9 mouse cellular contexts compared by ENCODE assay signal in genomic region chr6:32590979-32591758, GRCm38 (mm10). TPM values are rescaled to one million over a fixed set of nuclear protein-coding genes. Genes with fewer than 3 reads are reported as not detected.
DNase-seq lines count a peak whose midpoint lies in the region; ATAC-seq and TF ChIP-seq lines count a peak whose summit lies in the region.
"Had no signal": no experiment of that assay in that cellular context is flagged by ENCODE, and none has a peak within 500 bp of the region (broad histone marks: within the 10 kb centered on the region; RNA-seq: fewer than 3 reads in every experiment).

No protein-coding gene starts in this region.

- H3K79me2 ChIP-seq in MEL (ENCODE audit: control insufficient read depth, insufficient read depth, low read length, poor library complexity) = no peaks in the 10 kb centered on the region

- H3K9me3 ChIP-seq in MEL (replicated peaks; ENCODE audit: insufficient read depth, low read length) = no peaks in the 10 kb centered on the region
- no peaks in the 10 kb centered on the region for H3K9me3 ChIP-seq in lung, postnatal 0 days (ENCODE audit: low read length)
- H3K9me3 ChIP-seq: hindbrain, embryonic 15.5 days; stomach, embryonic 15.5 days had no signal

- H3K4me2 ChIP-seq in lung, postnatal 0 days (replicated peaks; ENCODE audit: low read depth, low read length) = no peak overlapping the region
- H3K4me2 ChIP-seq: hindbrain, embryonic 15.5 days; stomach, embryonic 15.5 days had no signal

- no peaks in the 10 kb centered on the region for H3K27me3 ChIP-seq in MEL (ENCODE audit: control insufficient read depth in 1 of 2, insufficient read depth in 2 of 2, low read length in 2 of 2)
- H3K27me3 ChIP-seq in lung, postnatal 0 days (replicated peaks; ENCODE audit: insufficient read depth, low read length) = peaks cover 11% of the 10 kb centered on the region
- no peaks in the 10 kb centered on the region; the same call in 1 of the 2 replicates for H3K27me3 ChIP-seq in splenic B cell, adult 2 months (ENCODE audit: control insufficient read depth, insufficient read depth, low read length, poor library complexity, severe bottlenecking)

- no peaks in the 10 kb centered on the region for H3K4me1 ChIP-seq in MEL (ENCODE audit: control insufficient read depth in 1 of 2, insufficient read depth in 2 of 2, low read length in 2 of 2)
- peaks cover 2% of the 10 kb centered on the region; the same call in 1 of the 2 replicates for H3K4me1 ChIP-seq in lung, postnatal 0 days (ENCODE audit: insufficient read depth, low read depth, low read length)

- TF ChIP-seq EP300 in MEL (IDR thresholded peaks at IDR 0.05; ENCODE audit: low read depth in 1 of 2, low read length in 2 of 2) = no peak
- TF ChIP-seq EP300 in lung, postnatal 0 days (IDR thresholded peaks at IDR 0.05) = no peak

- no peak for TF ChIP-seq POLR2A in MEL (IDR thresholded peaks at IDR 0.05; ENCODE audit: control insufficient read depth in 1 of 2, insufficient read depth in 1 of 2, low read depth in 1 of 2, low read length in 2 of 2, poor library complexity in 1 of 2)

- TF ChIP-seq RAD21 in MEL (IDR thresholded peaks at IDR 0.05; ENCODE audit: low read depth, low read length) = peak; percentile 72

- no peak overlapping the region for H3K9ac ChIP-seq in MEL (ENCODE audit: control insufficient read depth, low read depth, low read length, poor library complexity, severe bottlenecking)
- no peak overlapping the region for H3K9ac ChIP-seq in lung, postnatal 0 days (replicated peaks; ENCODE audit: low read depth)
- H3K9ac ChIP-seq: hindbrain, embryonic 15.5 days; stomach, embryonic 15.5 days had no signal

- peak; percentile 32; the same call in 1 of the 2 replicates for ATAC-seq in lung, postnatal 0 days

- H3K4me3 ChIP-seq in MEL (ENCODE audit: control insufficient read depth in 1 of 2, insufficient read depth in 1 of 2, low read depth in 2 of 2, low read length in 2 of 2) = no peak overlapping the region
- H3K4me3 ChIP-seq in lung, postnatal 0 days (ENCODE audit: low read depth, low read length) = no peak overlapping the region
- H3K4me3 ChIP-seq: hindbrain, embryonic 15.5 days; stomach, embryonic 15.5 days had no signal

- H3K36me3 ChIP-seq in MEL (ENCODE audit: control insufficient read depth in 1 of 2, insufficient read depth in 2 of 2, low read length in 2 of 2) = no peaks in the 10 kb centered on the region
- H3K36me3 ChIP-seq in lung, postnatal 0 days (ENCODE audit: insufficient read depth, low read length) = no peaks in the 10 kb centered on the region
- no peaks in the 10 kb centered on the region for H3K36me3 ChIP-seq in splenic B cell, adult 2 months (ENCODE audit: control insufficient read depth, insufficient read depth, low read length, poor library complexity, severe bottlenecking)
- H3K36me3 ChIP-seq: hindbrain, embryonic 15.5 days; stomach, embryonic 15.5 days had no signal

- intact Hi-C loops in heart, postnatal 25 days (cut with DNase I) = loop anchor here (1.0 to 10.0 kb wide), 3 partner anchors 263 to 929 kb away; no protein-coding TSS in a partner anchor

- 32% methylated on average over 13 of the region's 13 CpGs for WGBS in lung, postnatal 0 days

- no peak overlapping the region for H3K27ac ChIP-seq in MEL (ENCODE audit: control insufficient read depth, low read depth, low read length)
- no peak overlapping the region for H3K27ac ChIP-seq in lung, postnatal 0 days (ENCODE audit: low read length)
- H3K27ac ChIP-seq: hindbrain, embryonic 15.5 days; stomach, embryonic 15.5 days had no signal

- DNase-seq in MEL (ENCODE audit: low read depth, low spot score) = peak; percentile 29
- DNase-seq in adrenal gland, postnatal 10 days = peak; percentile 84
- peak; percentile 88 for DNase-seq in embryo, embryonic 10.5 days (ENCODE audit: low spot score)
- peak; percentile 34 for DNase-seq in heart, postnatal 25 days (ENCODE audit: low spot score)
- peak; percentile 86 to 88 for DNase-seq in layer of hippocampus, postnatal 10 days (ENCODE audit: low spot score in 2 of 2)
- DNase-seq in lung, postnatal 0 days (ENCODE audit: low spot score) = peak; percentile 89
- DNase-seq in splenic B cell, adult 2 months (ENCODE audit: low read depth, low spot score) = peak; percentile 5

- peak; percentile 36 to 62 (median 58); a peak in 5 of 6 replicates for TF ChIP-seq CTCF in MEL (IDR thresholded peaks at IDR 0.05 in 2 of 3, conservative IDR thresholded peaks at IDR 0.05 in 1 of 3; ENCODE audit: control insufficient read depth in 1 of 3, insufficient read depth in 1 of 3, low read depth in 2 of 3, low read length in 3 of 3, poor library complexity in 1 of 3, severe bottlenecking in 1 of 3)
- peak; percentile 91 for TF ChIP-seq CTCF in lung, postnatal 0 days (IDR thresholded peaks at IDR 0.05)

TF ChIP-seq in MEL, 35 proteins besides CTCF, POLR2A, EP300 and RAD21:
- TF ChIP-seq ZC3H11A (IDR thresholded peaks at IDR 0.05; ENCODE audit: low read depth, low read length) (peak; percentile 45; the same call in 1 of the 2 replicates), MAX (IDR thresholded peaks at IDR 0.05; ENCODE audit: low read length) (no peak), MAFK (IDR thresholded peaks at IDR 0.05; ENCODE audit: borderline replicate concordance, low read depth, low read length) (no peak), SMC3 (IDR thresholded peaks at IDR 0.05; ENCODE audit: low read depth, low read length) (peak; percentile 70)

RNA-seq across cellular contexts. Expression of gene Plxna4, which starts 3.2 kb away (rescaled TPM):
- not detected in 2 replicates for total RNA-seq in MEL (2012; rRNA removed)
- under 1 TPM in 1 of 2 experiments, not detected in 1; 0.01 TPM for polyA plus RNA-seq in MEL (2012; ENCODE audit: insufficient read depth in 1 of 2, insufficient read length in 2 of 2, low read depth in 1 of 2, low replicate concordance in 2 of 2, missing spikeins in 1 of 2)
- 10 to 100 TPM in 1 of 2 experiments, 1 to 10 TPM in 1; 6.3 to 10.3 TPM for total RNA-seq in adrenal gland, postnatal 10 days (2021)
- 10 to 100 TPM; 12.7 to 14.1 TPM for total RNA-seq in heart, postnatal 25 days (2021)
- total RNA-seq in layer of hippocampus, postnatal 10 days (2021) = 100 to 1,000 TPM; 103 to 108 TPM
- polyA plus RNA-seq in lung, postnatal 0 days (2015; fragmentation: Nextera tagmentation; extraction: Ambion mirVana) = 2.5 and 3.0 TPM in 2 replicates

Comparison
In these comparisons a context has a peak if more than half of its experiments do, and no peak if none do; other contexts are left out.
1. DNase-seq: peak in every context shown above with its lines; median percentile 89 in lung, postnatal 0 days; 88 in embryo, embryonic 10.5 days; 87 in layer of hippocampus, postnatal 10 days; 84 in adrenal gland, postnatal 10 days; 34 in heart, postnatal 25 days; 29 in MEL; 5 in splenic B cell, adult 2 months.
2. RNA of gene Plxna4, which starts 3.2 kb away (total RNA-seq): 103 to 108 TPM in layer of hippocampus, postnatal 10 days; 12.7 to 14.1 TPM in heart, postnatal 25 days, 6.3 to 10.3 TPM in adrenal gland, postnatal 10 days and not detected in MEL; every median in the first group is over 4 times any median in the second.